Mouse (Mus musculus) urinary bladder, adult 2 months (tissue): ENCODE data around the gene Lrrc8c. TPM values are rescaled to one million over a fixed set of nuclear protein-coding genes. Genes with fewer than 3 reads are reported as not detected.

Experiments used
- DNase-seq: peaks from one replicate; pipeline ENCODE4 v3.0.0; 2022; ENCODE audit warnings: low spot score
- polyA plus RNA-seq: library from polyadenylated mRNA; depleted of rRNA; stranded (reverse); fragments of >200 nt; gene quantifications from 2 replicates; pipeline ENCODE4 v1.2.3, GENCODE M21; 2012

Lrrc8c gene
- polyA plus RNA-seq, 1 experiment, result 7.1 TPM

DNA sequence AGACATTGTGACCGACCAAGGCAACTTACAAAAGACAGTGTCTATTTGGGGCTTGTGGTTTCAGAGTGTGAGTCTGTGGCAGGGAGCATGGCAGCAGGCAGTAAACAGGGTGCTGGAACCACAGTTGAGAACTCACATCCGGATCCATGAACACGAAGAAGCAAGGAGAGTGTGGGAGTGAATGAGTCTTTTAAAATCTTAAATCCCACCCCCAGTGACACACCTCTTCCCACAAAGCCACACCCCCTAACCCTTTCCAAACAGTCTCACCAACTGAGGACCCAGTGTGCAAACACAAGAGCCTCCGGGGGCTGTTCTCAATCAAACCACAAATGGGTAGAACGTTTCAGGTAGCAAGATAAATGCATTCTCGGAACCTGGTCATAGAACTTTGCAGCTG is 37.1 kb downstream of the Lrrc8c start:
- DNase-seq, result no peak

DNA sequence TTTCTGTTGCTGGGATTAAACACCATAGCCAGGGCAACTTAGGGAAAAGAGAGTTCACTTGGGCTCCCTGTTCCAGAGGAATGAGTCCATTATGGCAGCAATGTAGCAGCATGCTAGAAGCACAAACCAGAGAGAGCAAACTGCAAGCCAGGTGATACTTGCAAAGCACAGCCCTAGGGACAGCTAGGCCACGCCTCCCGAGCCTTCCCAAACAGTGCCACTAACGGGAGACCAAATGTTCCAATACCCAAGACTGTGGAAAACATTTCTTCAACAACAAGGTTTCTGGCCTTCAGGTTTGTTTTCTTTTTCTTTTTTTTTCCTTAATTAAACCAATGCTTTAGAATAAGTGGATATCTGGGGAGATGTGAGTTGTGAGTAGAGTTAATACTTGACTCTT is 38.2 kb downstream of the Lrrc8c start:
- DNase-seq, result no peak

DNA sequence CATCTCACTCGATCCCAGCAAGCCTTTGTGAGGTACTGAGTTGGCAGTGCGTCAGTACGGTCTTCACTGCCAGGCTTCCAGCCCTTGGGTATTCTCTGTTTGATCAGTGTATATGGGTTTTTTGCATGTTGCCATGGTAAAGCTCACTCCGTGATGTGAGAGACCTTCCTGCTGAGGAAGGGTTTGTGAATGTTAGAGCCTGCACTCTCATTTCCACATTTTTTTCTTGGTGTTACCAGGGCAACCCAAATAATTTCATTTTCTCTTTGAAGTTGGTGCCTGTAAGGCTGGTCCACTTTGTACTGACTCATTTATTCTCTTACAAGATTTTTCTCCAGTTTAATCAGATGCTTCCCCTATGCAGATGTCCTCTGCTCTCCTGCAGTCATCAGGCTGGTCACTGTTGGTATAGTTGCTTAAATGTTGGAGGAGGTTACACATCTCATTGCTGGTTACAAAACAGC is 38.6 kb downstream of the Lrrc8c start:
- no peak for DNase-seq

DNA sequence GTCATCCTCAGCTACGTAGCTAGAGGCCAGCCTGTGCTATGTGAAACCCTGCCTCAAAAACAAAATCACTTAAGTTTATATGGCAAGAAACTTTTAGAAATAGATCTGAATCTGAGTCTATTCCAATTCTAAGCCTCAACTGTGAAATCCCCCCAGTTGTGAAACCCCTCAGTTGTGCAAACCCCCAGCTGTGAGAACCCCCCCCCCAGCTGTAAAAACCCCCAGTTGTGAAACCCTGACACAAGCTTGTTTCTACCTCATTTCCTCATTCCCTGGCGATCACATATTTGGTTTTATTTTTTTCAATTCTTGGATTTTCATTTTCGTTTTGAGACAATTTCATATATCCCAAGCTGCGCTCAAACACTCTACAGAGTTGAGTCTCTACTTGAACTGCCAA is 39.3 kb downstream of the Lrrc8c start:
- DNase-seq, result no peak

DNA sequence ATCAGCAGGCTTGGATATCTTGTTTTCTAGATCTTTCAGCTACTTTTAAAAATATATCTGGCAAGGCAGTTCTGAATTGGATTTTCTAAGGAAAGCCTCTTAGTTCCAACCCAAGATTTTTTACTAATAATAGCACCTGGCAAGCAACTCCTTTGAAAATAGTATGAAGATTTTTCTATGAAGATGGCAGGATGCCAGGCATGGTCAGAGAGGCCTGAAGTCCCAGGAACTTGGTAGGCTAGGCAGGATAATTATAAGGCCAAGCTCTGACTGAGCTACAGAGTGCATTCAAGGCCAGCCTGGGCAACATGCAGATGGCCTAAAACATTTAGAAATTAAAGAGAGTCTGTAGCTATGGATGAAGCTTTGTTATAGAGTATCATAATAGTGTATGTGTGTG is 42.7 kb downstream of the Lrrc8c start:
- DNase-seq, result no peak

DNA sequence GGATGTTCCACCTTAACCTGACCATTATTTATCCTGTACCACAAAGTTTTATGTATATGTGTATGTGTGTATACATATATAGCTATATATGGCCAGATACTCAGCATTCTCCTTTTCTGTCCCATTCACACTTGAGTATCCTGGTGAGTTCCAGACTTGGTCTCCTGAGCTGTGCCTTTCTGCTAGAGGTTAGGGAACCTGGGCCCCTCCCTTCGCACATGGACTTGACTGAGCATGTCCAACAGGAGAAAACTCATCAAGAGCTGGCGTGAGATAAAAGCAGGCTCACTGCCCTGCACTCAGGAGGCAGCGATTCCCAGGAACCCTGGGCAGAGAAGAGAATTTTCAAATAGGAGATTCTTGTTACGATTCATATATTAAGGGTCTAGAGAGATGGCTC is 45.6 kb downstream of the Lrrc8c start:
- DNase-seq, result no peak

DNA sequence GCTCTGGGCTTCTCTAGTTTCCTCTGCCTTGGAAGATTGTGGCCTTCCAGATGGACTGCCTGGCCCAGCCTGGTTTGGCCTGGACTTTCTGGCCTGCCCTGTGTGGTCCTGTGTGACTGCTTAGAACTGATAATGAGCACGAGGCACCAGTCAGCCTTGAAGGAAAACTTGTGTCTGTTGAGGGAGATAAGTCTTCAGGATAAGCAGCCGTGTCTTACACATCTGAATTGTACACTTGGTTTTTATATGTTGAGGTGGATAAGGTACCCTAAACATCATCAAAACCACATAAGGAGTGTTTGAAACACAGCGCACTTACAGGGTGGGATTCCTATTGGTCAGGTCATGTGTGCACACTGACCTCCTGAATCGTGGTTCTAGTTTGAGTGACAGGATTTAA is 46.6 kb downstream of the Lrrc8c start:
- no peak for DNase-seq

DNA sequence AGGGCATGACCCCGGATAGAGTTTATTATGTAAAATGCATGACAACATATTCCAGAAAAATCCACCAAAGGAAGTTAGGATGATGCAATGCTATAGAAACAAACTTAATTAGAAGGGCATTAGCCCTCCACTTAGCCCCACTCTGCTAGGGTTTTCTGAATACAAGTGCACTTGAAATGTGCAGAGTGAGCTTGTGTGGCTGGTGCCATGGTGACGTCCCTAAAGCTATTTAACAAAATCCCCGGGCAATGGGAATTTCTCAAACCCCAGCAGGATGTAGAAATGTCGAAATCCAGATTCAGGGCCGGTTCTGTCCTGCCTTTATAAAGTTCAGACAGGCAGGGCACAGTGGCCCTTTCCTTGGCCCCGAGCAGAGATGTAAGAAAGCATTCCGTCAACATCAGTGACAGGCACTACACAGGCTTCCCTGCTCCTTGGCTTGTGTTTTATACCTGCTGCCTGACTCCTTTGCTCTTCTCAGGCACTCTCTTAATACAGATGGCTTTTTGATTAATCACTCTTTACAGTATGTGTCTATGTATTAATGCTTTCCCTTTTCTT is 47.7 kb downstream of the Lrrc8c start:
- no peak for DNase-seq

DNA sequence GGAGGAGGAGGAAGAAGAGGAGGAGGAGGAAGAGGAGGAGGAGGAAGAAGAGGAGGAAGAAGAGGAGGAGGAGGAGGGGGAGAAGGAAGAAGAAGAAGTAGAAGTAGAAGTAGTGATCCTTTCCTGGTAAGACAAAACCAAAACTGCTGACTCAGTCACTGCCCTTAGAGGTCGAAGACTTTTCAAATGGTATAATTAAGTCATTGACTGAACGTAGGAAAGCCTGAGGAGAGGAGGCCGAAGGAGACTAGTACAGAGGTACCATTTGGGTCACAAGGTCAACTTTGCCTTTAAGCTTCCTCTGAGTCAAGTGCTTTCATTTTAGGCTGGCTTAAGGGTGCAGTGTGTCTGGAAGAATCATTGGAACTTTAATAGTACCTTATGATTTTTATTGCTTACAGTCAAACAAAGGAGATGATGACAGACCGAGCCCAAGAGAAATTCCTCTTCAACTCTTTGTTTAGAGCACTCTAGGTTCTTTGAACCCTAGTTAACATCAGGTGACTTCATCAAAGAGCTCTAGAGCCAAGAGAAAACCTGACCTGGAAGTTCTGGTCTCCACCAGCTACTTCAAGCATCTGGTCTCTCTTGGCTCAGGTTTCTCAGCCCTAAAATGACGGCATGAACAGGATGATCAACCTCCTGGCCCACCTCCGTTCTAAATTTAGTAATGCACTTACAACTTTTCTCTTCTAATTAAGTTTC is 49.0 kb downstream of the Lrrc8c start:
- DNase-seq, result no peak

DNA sequence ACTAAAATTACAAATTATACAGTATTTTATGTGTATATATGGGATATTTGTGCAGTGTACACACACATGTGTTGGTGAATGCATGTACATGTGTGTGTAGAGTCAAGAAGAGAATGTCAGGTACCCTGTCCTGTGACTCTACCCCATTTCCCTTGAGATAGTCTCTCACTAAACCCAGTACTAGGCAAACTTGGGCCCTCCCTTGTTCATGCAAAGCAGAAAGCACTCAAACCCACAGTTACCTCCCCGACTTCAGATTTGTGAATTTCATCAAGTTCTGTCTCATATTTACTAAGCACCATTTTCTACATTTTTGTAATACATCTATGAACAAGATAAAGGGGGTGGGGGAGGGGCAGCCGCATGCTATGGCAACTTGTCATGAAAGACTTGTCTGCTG is 50.0 kb downstream of the Lrrc8c start:
- DNase-seq, result no peak

DNA sequence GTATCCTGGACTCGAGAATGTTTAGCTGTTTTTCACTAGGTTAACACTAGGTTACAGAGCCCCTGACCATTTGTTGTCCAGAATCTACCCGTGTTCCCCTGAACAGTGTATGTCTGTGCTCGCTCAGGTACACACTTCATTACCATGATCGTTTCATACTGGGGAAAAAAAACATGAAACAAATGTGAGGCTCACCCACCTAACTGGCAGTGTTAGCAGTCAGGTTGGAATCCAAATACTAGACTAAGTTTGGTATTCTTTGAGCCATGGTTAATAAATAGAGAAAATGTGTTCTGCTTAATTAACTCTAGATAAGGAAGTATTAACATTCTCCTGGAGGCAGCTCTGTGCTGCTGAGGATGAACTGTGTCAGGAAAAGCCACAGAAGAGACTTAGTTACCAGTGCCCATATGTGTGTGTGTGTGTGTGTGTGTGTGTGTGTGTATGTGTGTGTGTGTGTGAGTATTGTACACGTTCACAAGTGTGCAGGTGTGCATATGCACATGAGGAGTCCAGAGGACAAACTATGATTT is 53.0 kb downstream of the Lrrc8c start:
- DNase-seq, result no peak

DNA sequence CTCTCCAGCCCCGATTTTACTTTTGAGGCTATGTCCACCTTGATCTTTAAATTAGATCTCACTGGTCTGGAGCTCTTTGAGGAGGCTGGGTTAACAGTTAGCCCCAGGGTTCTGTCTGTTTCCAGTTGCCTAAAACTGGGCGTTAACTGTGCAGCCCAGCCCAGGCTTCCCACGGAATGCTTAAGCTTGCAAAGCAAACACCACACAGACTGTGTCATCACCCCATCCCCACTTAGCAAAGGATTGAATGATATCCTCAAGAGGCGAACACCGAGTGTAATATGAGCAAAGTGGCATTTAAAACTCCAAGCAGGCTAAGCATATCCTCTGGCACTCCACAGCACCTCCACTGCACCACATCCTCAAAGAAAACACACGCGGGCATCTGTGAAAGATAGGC is 53.7 kb downstream of the Lrrc8c start:
- DNase-seq, result no peak

DNA sequence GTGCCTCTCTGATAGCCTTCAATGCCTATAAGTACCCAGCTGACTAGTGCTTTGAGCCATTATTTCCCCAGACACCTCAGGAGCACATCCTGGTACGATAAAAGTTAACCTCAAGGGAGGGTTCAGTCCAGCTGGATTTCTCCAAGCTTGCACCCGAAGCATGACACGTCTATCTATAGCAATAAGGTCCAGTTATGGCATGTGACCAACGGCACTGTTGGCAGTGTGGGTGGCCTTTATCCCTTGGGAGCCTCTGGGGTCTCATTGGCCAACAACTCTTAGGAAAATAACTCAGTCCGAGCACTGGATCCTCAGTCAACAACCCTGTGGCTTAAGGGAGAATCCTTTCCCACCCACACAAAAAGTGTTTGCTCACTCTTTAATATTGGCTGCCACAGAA is 55.6 kb downstream of the Lrrc8c start:
- no peak for DNase-seq

DNA sequence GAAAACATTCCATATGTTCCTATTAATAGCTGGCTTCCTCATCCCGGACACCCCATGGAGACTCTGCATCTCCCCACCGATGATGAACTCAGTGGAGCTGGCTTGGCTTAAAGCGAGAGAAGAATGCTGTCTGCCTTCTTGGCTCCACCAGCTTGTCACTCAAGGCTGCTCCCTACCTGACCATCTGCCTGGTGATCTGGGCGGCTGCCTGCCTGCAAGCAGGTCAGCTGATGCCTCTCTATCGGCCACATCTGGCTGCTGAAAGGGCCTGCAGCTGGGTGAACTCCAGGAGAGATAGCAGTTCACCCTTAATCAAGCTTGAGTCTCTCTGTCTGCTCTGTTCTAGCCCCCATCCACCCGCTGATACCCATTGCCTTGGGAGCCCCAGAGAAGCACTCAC is 56.7 kb downstream of the Lrrc8c start:
- no peak for DNase-seq

DNA sequence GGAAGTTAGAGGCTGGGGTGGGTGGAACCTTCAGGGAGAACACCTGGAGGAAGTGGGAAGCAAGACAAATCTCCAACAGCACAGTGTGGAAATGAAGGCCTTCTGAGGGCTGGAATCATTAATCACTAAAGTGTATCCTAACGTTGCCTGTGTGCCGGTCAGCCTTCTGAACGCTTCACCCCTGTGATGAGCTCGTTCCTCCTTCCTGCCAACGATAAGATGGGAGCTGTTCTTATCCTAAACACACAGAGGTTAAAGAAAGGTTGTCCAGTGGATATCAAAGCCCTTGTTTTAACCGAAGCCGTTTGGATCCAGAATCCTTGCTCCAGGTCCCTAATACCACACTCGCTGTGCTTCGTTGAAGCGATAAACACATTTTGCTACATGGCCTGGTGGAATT is 61.7 kb downstream of the Lrrc8c start:
- no peak for DNase-seq

DNA sequence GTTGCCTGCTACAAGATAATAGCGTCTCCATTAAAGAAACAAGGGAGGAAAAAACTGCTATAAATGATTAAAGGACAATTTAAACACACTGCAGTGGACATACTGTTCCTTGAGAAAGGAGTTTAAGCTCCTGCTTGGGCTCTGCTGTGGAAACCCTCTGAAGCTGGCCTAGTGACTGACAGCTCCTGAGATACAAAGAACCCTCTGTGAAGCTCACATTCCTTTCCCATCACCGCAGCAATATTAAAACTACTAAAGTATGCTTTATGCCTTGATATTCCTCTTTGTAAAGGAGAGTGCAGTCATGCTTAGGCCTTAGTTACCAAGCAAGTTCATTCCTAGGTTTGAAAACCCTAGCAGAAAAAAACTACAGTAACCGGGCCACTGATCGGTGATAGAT is 66.7 kb downstream of the Lrrc8c start:
- DNase-seq, result no peak

DNA sequence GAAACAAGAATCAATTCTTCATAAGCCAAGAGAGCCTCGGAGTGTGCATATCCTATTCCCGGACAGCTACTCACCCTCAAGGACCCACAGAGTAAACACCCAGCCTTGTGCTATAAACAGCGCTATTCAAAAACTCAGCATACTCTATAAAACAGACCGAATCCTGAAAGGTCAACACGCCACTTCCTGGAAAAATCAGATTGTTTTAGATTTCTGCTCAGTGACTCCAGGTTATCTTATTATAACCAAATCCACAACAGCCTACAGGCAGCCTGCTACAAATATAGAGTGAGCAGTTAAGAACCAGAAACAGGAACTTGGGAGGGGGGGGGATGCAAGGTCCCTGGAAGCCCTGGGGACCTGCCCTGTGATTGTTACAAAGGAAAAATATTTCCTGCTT is 67.5 kb downstream of the Lrrc8c start:
- DNase-seq, result no peak

DNA sequence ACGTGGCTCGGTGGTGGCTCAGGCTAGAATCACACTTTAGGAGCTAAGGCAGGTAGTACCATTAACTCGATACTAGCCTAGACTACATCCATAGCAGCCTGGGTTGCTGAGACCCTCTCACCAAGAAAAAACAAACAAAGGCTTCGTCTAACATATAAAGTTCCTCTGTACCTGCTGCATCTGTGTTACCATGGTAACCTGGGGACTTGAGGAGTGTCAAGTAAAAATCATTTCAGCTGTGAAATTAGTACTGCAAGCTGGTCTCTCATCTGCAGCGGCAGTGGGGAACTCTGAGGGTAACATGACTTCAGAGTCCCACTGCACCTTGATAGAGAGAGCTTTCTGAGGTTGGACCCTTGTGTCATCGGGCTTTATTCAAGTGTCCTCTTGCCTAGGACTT is 68.3 kb downstream of the Lrrc8c start:
- no peak for DNase-seq

DNA sequence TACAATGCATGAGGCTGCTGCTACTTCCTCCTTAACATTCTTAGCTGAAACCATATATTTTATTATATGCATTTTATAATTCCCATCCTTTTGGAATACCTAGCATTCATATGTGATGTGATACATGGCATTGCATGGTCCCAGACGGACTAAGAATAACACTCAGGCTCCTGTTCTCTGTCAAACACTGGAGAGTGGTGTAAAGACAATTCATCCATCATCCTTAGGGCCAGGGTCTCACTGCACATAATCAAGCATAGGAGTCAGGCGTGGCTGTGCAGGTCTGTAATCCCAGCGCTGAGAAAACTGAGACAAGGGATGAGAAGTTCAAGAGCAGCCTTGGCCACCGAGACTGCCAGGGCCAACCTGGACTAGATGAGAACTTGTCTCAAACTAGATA is 69.5 kb downstream of the Lrrc8c start:
- no peak for DNase-seq

DNA sequence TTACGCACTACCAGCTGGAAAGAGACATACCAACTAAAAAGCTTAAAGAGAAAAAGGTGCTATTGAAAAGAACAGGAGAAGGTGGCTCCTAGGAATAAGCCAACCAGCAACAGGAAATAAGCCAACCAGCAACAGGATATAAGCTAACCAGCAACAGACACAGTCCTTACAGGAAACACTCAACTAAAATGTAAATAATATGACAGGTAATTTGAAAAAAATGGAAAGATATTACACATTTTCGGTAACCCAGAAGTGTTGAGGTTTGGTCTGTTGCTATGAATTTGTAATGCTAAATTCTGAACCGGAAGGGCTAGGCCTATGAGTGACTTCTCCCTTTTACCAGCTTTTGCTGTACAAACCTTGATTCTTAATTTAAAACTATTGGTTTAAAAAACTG is 69.9 kb downstream of the Lrrc8c start:
- no peak for DNase-seq

DNA sequence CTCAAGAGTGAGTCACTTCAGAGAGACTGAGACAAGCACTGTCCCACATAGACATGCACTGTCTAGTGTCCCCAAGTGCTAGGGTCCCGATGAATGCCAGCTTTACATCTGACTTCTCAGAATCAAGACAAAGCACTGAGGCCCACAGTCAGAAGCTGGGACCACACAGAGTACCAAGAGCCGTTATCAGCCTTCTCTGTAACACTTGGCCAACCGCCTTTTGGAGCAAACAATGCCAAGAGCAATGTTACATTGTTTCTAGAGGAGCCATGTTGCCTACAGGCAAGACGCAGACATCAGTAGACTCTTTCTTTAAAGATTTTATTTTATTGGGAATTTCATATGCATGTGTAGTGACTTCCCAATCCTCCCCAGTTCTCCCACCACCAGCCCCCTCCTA is 73.2 kb downstream of the Lrrc8c start:
- no peak for DNase-seq

DNA sequence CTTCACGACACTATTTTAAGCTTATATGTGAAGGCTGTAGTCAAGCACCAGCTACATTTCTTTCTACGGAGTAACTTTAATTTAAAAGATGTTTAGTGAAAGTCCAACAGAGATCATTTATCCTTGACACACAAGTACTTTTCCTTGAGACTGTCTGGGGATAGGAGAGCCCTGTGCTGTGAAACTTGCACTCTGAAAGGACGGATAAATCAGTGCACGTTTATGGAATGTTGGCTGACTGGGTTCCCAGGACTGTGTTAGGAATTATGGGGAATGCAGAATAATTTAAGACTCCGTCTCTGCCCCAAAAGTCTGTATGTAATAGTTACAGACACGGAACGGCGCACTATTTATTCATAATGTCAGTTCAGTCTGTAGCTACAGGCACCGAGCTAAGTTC is 74.4 kb downstream of the Lrrc8c start:
- DNase-seq, result no peak

DNA sequence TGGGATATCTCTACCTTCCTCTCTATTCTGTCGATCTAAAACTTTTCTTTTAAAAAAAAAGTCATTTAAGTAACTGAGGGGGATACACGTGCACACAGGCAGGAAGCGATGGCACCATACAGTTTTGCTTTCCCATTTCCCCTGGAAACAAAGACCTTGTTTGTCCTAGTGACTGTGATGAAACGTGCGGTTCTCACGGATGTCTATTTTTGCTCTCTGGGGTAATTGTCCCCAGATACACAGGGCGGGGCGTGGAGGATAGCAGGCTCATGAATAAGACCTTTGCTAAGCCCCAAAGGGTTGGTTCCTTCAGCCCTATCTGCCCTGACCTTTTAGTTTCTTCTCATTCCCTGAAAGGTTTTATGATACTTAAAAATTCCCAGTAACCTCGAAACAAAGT is 79.7 kb downstream of the Lrrc8c start:
- DNase-seq, result no peak

DNA sequence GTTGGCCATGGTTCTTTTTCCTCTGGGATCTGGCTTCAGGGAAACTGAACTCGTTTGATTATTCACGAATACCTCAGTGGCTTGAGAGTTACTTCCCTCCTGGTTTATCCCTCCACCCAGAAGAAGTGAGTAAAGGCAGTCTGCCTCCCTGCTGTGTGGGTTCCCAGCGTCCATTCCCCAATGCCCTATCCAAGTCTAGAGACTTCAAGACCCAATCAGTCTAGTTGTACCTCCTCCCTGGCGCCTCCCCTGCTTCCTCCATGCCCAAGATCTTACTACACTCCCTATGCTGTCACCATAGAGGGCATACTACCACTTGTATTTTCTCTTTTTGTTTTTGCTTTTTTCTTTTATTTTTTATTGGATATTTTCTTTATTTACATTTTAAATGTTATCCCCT is 80.1 kb downstream of the Lrrc8c start:
- DNase-seq, result no peak
